Mouse (Mus musculus) olfactory bulb, adult 2 months (tissue): ENCODE data around the gene Pfn4. TPM values are rescaled to one million over a fixed set of nuclear protein-coding genes. Genes with fewer than 3 reads are reported as not detected.
A peak's percentile ranks its signal among the peaks of the same experiment; 100 is the strongest.

Source experiments
- H3K27ac ChIP-seq: fragments of 200-500 bp; 2 replicates; pipeline ENCODE4 v1.5.1; 2012; ENCODE audit warnings: low read depth, low read length; ENCODE audit not compliant: insufficient read depth
- H3K4me1 ChIP-seq: fragments of 200-500 bp; 2 replicates; pipeline ENCODE4 v1.6.1; 2012; ENCODE audit warnings: low read length; ENCODE audit not compliant: control insufficient read depth, insufficient read depth
- H3K4me3 ChIP-seq: fragments of 200-500 bp; 2 replicates; pipeline ENCODE4 v1.5.1; 2012; ENCODE audit warnings: mild to moderate bottlenecking, low read depth, low read length, moderate library complexity; ENCODE audit not compliant: insufficient read depth
- CTCF ChIP-seq: fragments of 200-500 bp; IDR thresholded peaks from 2 replicates; pipeline ENCODE4 v1.5.1; 2012; ENCODE audit warnings: low read depth, mild to moderate bottlenecking, low read length, moderate library complexity; ENCODE audit not compliant: insufficient read depth
- POLR2A ChIP-seq: fragments of 200-500 bp; IDR thresholded peaks from 2 replicates; pipeline ENCODE4 v1.6.1; 2012; ENCODE audit warnings: mild to moderate bottlenecking, low read depth, low read length, moderate library complexity; ENCODE audit not compliant: insufficient read depth
- WGBS: fragments of 180-500 bp; shearing (Covaris S2); methylation state at CpG from one replicate; pipeline ENCODE4 v1.1.7; 2018; 5-methylcytosine and 5-hydroxymethylcytosine counted together
- polyA plus RNA-seq: library from polyadenylated mRNA; stranded (reverse); fragments of >200 nt; gene quantifications from 2 replicates; pipeline ENCODE4 v1.2.4, GENCODE M21; 2012; ENCODE audit warnings: low replicate concordance; ENCODE audit not compliant: missing spikeins, insufficient read depth, insufficient read length

The Pfn4 gene
- polyA plus RNA-seq, 1 experiment, result not detected

DNA sequence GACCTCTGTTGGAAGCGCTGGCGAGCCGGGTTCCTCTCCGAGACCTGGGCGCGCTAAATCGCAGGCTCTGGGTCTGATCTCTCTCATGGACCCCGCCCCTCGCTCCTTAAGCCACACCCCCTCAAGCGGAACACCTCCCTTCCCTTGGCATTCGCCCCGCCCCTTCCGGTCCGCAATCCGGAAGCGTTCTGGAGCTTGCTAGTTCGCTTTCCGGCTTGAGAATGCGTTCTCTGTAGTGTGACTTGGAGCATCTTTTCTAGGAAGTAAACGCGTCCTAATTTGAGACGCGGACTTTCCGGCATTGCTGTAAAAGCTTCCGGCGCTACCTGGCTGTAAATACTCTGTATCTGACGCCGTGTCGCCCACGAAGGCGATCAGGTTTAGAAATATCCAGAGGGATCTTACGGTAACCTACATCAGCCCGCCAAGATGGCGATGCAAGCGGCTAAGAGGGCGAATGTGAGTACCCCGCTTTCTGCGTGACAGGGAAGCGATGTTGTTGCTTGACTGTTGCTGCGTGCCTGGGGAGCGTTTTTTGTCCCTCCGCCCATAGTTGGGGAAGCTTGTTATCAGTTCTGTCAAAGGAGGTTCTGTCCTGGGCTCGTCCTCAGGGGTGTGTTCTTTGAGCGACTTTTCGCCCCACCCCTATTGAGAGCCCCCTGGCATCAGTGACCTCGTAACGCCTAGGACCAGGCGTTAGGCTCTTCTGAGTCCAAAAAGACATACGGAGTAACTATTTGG is 48.7 kb downstream of the Pfn4 start, which contains the start of gene Sf3b6:
Gene Sf3b6 (plus strand): TSS at position 184 of the 741 bp plus-strand sequence.
- under 1% methylated on average over 49 of the region's 49 CpGs for WGBS
- peak within 1 kb of the TSS; percentile 97 for H3K4me3 ChIP-seq
- H3K4me1 ChIP-seq, result peaks cover 4% of the 10 kb centered on the region
- H3K27ac ChIP-seq, result peak within 1 kb of the TSS; percentile 40; the same call in 1 of the 2 replicates
- peak; percentile 82 for TF ChIP-seq POLR2A
- no peak for TF ChIP-seq CTCF

DNA sequence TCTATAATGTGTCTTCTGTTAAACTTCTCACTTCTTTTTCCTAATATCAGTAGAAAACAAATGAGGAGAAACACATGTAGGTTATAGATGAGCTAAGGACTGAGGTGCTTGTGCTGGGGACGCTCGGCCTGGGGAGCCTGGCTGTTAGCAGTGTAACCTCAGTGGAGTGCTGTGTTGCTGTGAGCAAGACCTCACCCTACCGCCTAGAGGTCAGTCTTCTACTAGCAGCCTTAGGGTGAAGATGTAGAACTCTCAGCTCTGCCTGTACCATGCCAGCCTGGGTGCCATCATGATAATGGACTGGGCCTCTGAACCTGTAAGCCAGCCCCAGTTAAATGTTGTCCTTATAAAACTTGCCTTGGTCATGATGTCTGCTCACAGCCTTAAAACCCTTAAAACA is 58.4 kb downstream of the Pfn4 start:
- H3K4me3 ChIP-seq, result no peak overlapping the region
- TF ChIP-seq POLR2A, result no peak
- no peak for TF ChIP-seq CTCF
- no peak overlapping the region for H3K27ac ChIP-seq
- 80% methylated on average over 3 of the region's 3 CpGs for WGBS
- H3K4me1 ChIP-seq, result no peaks in the 10 kb centered on the region

Other genes with a start within 250 kb of the Pfn4 start
- not detected in 2 replicates for gene Itsn2, start 176.4 kb upstream of the Pfn4 start, polyA plus RNA-seq
- not detected in 2 replicates for gene Gm3625, start 176.1 kb upstream of the Pfn4 start, polyA plus RNA-seq
- gene Fam228a, start 30.6 kb upstream of the Pfn4 start, polyA plus RNA-seq, result not detected in 2 replicates
- not detected in 2 replicates for gene Fam228b, start 245 bp downstream of the Pfn4 start, polyA plus RNA-seq
- gene Sf3b6, start 48.5 kb downstream of the Pfn4 start, polyA plus RNA-seq, result not detected in 2 replicates
- gene Fkbp1b, start 72.6 kb downstream of the Pfn4 start, polyA plus RNA-seq, result not detected in 2 replicates
- gene Wdcp, start 74.3 kb downstream of the Pfn4 start, polyA plus RNA-seq, result not detected in 2 replicates
- not detected in 2 replicates for gene Mfsd2b, start 105.3 kb downstream of the Pfn4 start, polyA plus RNA-seq
- not detected in 2 replicates for gene Ubxn2a, start 138.7 kb downstream of the Pfn4 start, polyA plus RNA-seq
- gene Atad2b, start 148.3 kb downstream of the Pfn4 start, polyA plus RNA-seq, result not detected in 2 replicates